Mouse (Mus musculus): Measurements from ENCODE around the gene Map2k5. TPM values are rescaled to one million over a fixed set of nuclear protein-coding genes. Genes with fewer than 3 reads are reported as not detected.

The Map2k5 gene
- total and polyA plus RNA-seq, 2 experiments from 2014 or later, result 19.6 to 33.1 TPM

- Histone ChIP-seq H3K4me3 (ENCODE audit: low read length) (no peak overlapping the region), H3K4me1 (ENCODE audit: insufficient read depth, low read length) (peaks cover 7% of the 10 kb centered on the region), H3K9ac (replicated peaks; ENCODE audit: low read length) (no peak overlapping the region), H3K27me3 (ENCODE audit: insufficient read depth, low read length) (no peaks in the 10 kb centered on the region), H3K9me3 (ENCODE audit: low read length) (no peaks in the 10 kb centered on the region), H3K27ac (no peak overlapping the region), H3K4me2 (ENCODE audit: low read depth, low read length) (no peak overlapping the region), H3K36me3 (ENCODE audit: insufficient read depth, low read length) (no peaks in the 10 kb centered on the region)
- ATAC-seq (no peak), DNase-seq (ENCODE audit: low spot score) (no peak)
- no peak for TF ChIP-seq CTCF (IDR thresholded peaks at IDR 0.05; ENCODE audit: low read depth)
- 77% methylated on average over 7 of the region's 7 CpGs for WGBS
Observed at GRCm38 (mm10) chr9:63185249-63185648, 192.5 kb downstream of the Map2k5 start.

- Histone ChIP-seq H3K9ac (replicated peaks; ENCODE audit: low read length) (no peak overlapping the region), H3K9me3 (ENCODE audit: low read length) (no peaks in the 10 kb centered on the region), H3K27me3 (ENCODE audit: insufficient read depth, low read length) (no peaks in the 10 kb centered on the region), H3K36me3 (ENCODE audit: insufficient read depth, low read length) (no peaks in the 10 kb centered on the region), H3K27ac (no peak overlapping the region), H3K4me3 (ENCODE audit: low read length) (no peak overlapping the region), H3K4me1 (ENCODE audit: insufficient read depth, low read length) (peaks cover 7% of the 10 kb centered on the region), H3K4me2 (ENCODE audit: low read depth, low read length) (no peak overlapping the region)
- ATAC-seq (no peak), DNase-seq (ENCODE audit: low spot score) (no peak)
- 70% methylated on average over 7 of the region's 7 CpGs for WGBS
- TF ChIP-seq CTCF (IDR thresholded peaks at IDR 0.05; ENCODE audit: low read depth), result no peak
Observed at GRCm38 (mm10) chr9:63183864-63184263, 193.8 kb downstream of the Map2k5 start.

- peaks cover 7% of the 10 kb centered on the region for H3K4me1 ChIP-seq (ENCODE audit: insufficient read depth, low read length)
- ATAC-seq, result no peak
Observed at GRCm38 (mm10) chr9:63182306-63182960, 195.3 kb downstream of the Map2k5 start.

GRCm38 (mm10) chr9:63181337-63182178, 196.1 kb downstream of the Map2k5 start:
- Histone ChIP-seq H3K9ac (replicated peaks; ENCODE audit: low read length) (no peak overlapping the region), H3K9me3 (ENCODE audit: low read length) (no peaks in the 10 kb centered on the region), H3K27ac (no peak overlapping the region; the same call in 1 of the 2 replicates), H3K27me3 (ENCODE audit: insufficient read depth, low read length) (no peaks in the 10 kb centered on the region), H3K4me1 (ENCODE audit: insufficient read depth, low read length) (peaks cover 7% of the 10 kb centered on the region), H3K4me2 (ENCODE audit: low read depth, low read length) (no peak overlapping the region), H3K4me3 (ENCODE audit: low read length) (no peak overlapping the region), H3K36me3 (ENCODE audit: insufficient read depth, low read length) (no peaks in the 10 kb centered on the region)
- TF ChIP-seq CTCF (IDR thresholded peaks at IDR 0.05; ENCODE audit: low read depth), result no peak
- 41% methylated on average over 11 of the region's 11 CpGs for WGBS
- DNase-seq (ENCODE audit: low spot score) (no peak), ATAC-seq (no peak)

More at GRCm38 (mm10) chr9:63182306-63182960, 195.3 kb downstream of the Map2k5 start:
- no peaks in the 10 kb centered on the region for H3K9me3 ChIP-seq (ENCODE audit: low read length)
- no peak overlapping the region for H3K4me2 ChIP-seq (ENCODE audit: low read depth, low read length)
- no peak overlapping the region for H3K27ac ChIP-seq
- no peak overlapping the region for H3K4me3 ChIP-seq (ENCODE audit: low read length)
- H3K27me3 ChIP-seq (ENCODE audit: insufficient read depth, low read length), result no peaks in the 10 kb centered on the region
- no peak overlapping the region for H3K9ac ChIP-seq (replicated peaks; ENCODE audit: low read length)
- no peaks in the 10 kb centered on the region for H3K36me3 ChIP-seq (ENCODE audit: insufficient read depth, low read length)
- peak; percentile 28 for DNase-seq (ENCODE audit: low spot score)
- 28% methylated on average over 14 of the region's 14 CpGs for WGBS
- no peak for TF ChIP-seq CTCF (IDR thresholded peaks at IDR 0.05; ENCODE audit: low read depth)

GRCm38 (mm10) chr9:63178296-63178695, 199.4 kb downstream of the Map2k5 start:
- no peak overlapping the region for H3K4me2 ChIP-seq (ENCODE audit: low read depth, low read length)
- no peak for ATAC-seq
- H3K9ac ChIP-seq (replicated peaks; ENCODE audit: low read length), result no peak overlapping the region
- 90% methylated on average over 8 of the region's 8 CpGs for WGBS
- H3K27ac ChIP-seq, result no peak overlapping the region
- H3K4me3 ChIP-seq (ENCODE audit: low read length), result no peak overlapping the region
- DNase-seq (ENCODE audit: low spot score), result no peak
- H3K27me3 ChIP-seq (ENCODE audit: insufficient read depth, low read length), result no peaks in the 10 kb centered on the region
- H3K9me3 ChIP-seq (ENCODE audit: low read length), result no peaks in the 10 kb centered on the region
- TF ChIP-seq CTCF (IDR thresholded peaks at IDR 0.05; ENCODE audit: low read depth), result no peak
- H3K4me1 ChIP-seq (ENCODE audit: insufficient read depth, low read length), result peaks cover 7% of the 10 kb centered on the region
- no peaks in the 10 kb centered on the region for H3K36me3 ChIP-seq (ENCODE audit: insufficient read depth, low read length)

GRCm38 (mm10) chr9:63174001-63174721, 203.5 kb downstream of the Map2k5 start:
- no peak overlapping the region for H3K4me2 ChIP-seq (ENCODE audit: low read depth, low read length)
- no peaks in the 10 kb centered on the region for H3K9me3 ChIP-seq (ENCODE audit: low read length)
- H3K27me3 ChIP-seq (ENCODE audit: insufficient read depth, low read length), result no peaks in the 10 kb centered on the region
- H3K27ac ChIP-seq, result no peak overlapping the region
- no peaks in the 10 kb centered on the region for H3K36me3 ChIP-seq (ENCODE audit: insufficient read depth, low read length)
- no peak overlapping the region for H3K4me3 ChIP-seq (ENCODE audit: low read length)
- DNase-seq (ENCODE audit: low spot score) (no peak), ATAC-seq (no peak)
- 75% methylated on average over 8 of the region's 8 CpGs for WGBS
- no peak for TF ChIP-seq CTCF (IDR thresholded peaks at IDR 0.05; ENCODE audit: low read depth)
- H3K9ac ChIP-seq (replicated peaks; ENCODE audit: low read length), result no peak overlapping the region
- no peaks in the 10 kb centered on the region for H3K4me1 ChIP-seq (ENCODE audit: insufficient read depth, low read length)

All from hindbrain, postnatal 0 days (tissue).